Mouse (Mus musculus) intestine, embryonic 14.5 days (tissue): ENCODE measurements around the gene Churc1. TPM values are rescaled to one million over a fixed set of nuclear protein-coding genes. Genes with fewer than 3 reads are reported as not detected.

Experiments
- ATAC-seq: fragments of 200-750 bp; cut with Nextera tagmentation; replicated peaks from 2 replicates; pipeline ENCODE4 v1.8.0; 2017; ENCODE audit warnings: low read depth, moderate number of reproducible peaks, moderate TSS enrichment, moderate library complexity; ENCODE audit not compliant: low FRiP score, low TSS enrichment
- DNase-seq: peaks from one replicate; pipeline ENCODE4 v3.0.0-alpha.2; 2018; ENCODE audit warnings: low spot score
- H3K27ac ChIP-seq: fragments of 300-500 bp; sonication (generic); 2 replicates; pipeline ENCODE4 v1.5.1; 2014; ENCODE audit warnings: low read depth, mild to moderate bottlenecking, control low read depth
- H3K27me3 ChIP-seq: fragments of 300-500 bp; sonication (generic); replicated peaks from 2 replicates; pipeline ENCODE4 v1.6.1; 2014; ENCODE audit warnings: low read length, control low read depth; ENCODE audit not compliant: control insufficient read depth, insufficient read depth
- H3K36me3 ChIP-seq: fragments of 300-500 bp; sonication (generic); 2 replicates; pipeline ENCODE4 v1.6.1; 2014; ENCODE audit warnings: low read length, control low read depth; ENCODE audit not compliant: control insufficient read depth, insufficient read depth
- H3K4me1 ChIP-seq: fragments of 300-500 bp; sonication (generic); replicated peaks from 2 replicates; pipeline ENCODE4 v1.6.1; 2014; ENCODE audit warnings: low read length, control low read depth, mixed read lengths; ENCODE audit not compliant: control insufficient read depth, insufficient read depth
- H3K4me2 ChIP-seq: fragments of 300-500 bp; sonication (generic); 2 replicates; pipeline ENCODE4 v1.6.1; 2014; ENCODE audit warnings: low read length
- H3K4me3 ChIP-seq: fragments of 300-500 bp; sonication (generic); 2 replicates; pipeline ENCODE4 v1.5.1; 2014; ENCODE audit warnings: low read depth, low read length, control low read depth, mixed read lengths
- H3K9ac ChIP-seq: fragments of 300-500 bp; sonication (generic); 2 replicates; pipeline ENCODE4 v1.6.1; 2014; ENCODE audit warnings: mild to moderate bottlenecking, low read length
- H3K9me3 ChIP-seq: fragments of 300-500 bp; sonication (generic); 2 replicates; pipeline ENCODE4 v1.6.1; 2016; ENCODE audit warnings: low read length, control low read depth; ENCODE audit not compliant: control insufficient read depth
- WGBS: fragments of 180-500 bp; shearing (Covaris S2); extraction: QIAGEN DNeasy Blood & Tissue Kit; methylation state at CpG from one replicate; pipeline ENCODE4 v1.1.7; 2014; 5-methylcytosine and 5-hydroxymethylcytosine counted together
- polyA plus RNA-seq: library from polyadenylated mRNA; unstranded; fragments of >200 nt; fragmentation: Nextera tagmentation; extraction: Ambion mirVana; gene quantifications from 2 replicates; pipeline ENCODE4 v1.2.1, GENCODE M21; 2014

Gene Churc1
- polyA plus RNA-seq, 1 experiment from 2014 or later, result 146 TPM

- Histone ChIP-seq H3K27ac (peak overlapping the region; percentile 70), H3K9ac (no peak overlapping the region), H3K9me3 (no peaks in the 10 kb centered on the region), H3K4me1 (peaks cover 31% of the 10 kb centered on the region), H3K4me3 (no peak overlapping the region), H3K4me2 (no peak overlapping the region; the same call in 1 of the 2 replicates), H3K27me3 (no peaks in the 10 kb centered on the region; the same call in 1 of the 2 replicates), H3K36me3 (no peaks in the 10 kb centered on the region)
- peak; percentile 53 for ATAC-seq
- WGBS, result 58% methylated on average over 4 of the region's 4 CpGs
- DNase-seq, result peak; percentile 65
These were observed 52.8 kb downstream of the Churc1 start for GRCm38 (mm10) chr12:76818120-76818519.

- ATAC-seq, result no peak
- Histone ChIP-seq H3K27me3 (no peaks in the 10 kb centered on the region; the same call in 1 of the 2 replicates), H3K9me3 (no peaks in the 10 kb centered on the region), H3K36me3 (no peaks in the 10 kb centered on the region), H3K4me3 (no peak overlapping the region), H3K27ac (no peak overlapping the region), H3K9ac (no peak overlapping the region), H3K4me2 (no peak overlapping the region), H3K4me1 (peaks cover 31% of the 10 kb centered on the region)
- DNase-seq, result no peak
- 80% methylated on average over 9 of the region's 9 CpGs for WGBS
These were observed 53.6 kb downstream of the Churc1 start for GRCm38 (mm10) chr12:76818908-76819307.

GRCm38 (mm10) chr12:76819816-76820215 is 54.5 kb downstream of the Churc1 start:
- H3K4me2 ChIP-seq, result no peak overlapping the region
- ATAC-seq (no peak), DNase-seq (no peak)
- 61% methylated on average over 6 of the region's 6 CpGs for WGBS
- H3K4me3 ChIP-seq, result no peak overlapping the region
- H3K9ac ChIP-seq, result no peak overlapping the region
- no peak overlapping the region for H3K27ac ChIP-seq
- peaks cover 31% of the 10 kb centered on the region for H3K4me1 ChIP-seq
- no peaks in the 10 kb centered on the region for H3K9me3 ChIP-seq
- H3K36me3 ChIP-seq, result no peaks in the 10 kb centered on the region
- peaks cover 2% of the 10 kb centered on the region; the same call in 1 of the 2 replicates for H3K27me3 ChIP-seq

GRCm38 (mm10) chr12:76820615-76821014 is 55.3 kb downstream of the Churc1 start:
- no peak overlapping the region for H3K4me3 ChIP-seq

GRCm38 (mm10) chr12:76822002-76822650 is 56.8 kb downstream of the Churc1 start:
- Histone ChIP-seq H3K27me3 (peaks cover 4% of the 10 kb centered on the region; the same call in 1 of the 2 replicates), H3K4me3 (peak overlapping the region; percentile 67), H3K9me3 (no peaks in the 10 kb centered on the region), H3K27ac (no peak overlapping the region), H3K9ac (peak overlapping the region; percentile 69), H3K36me3 (no peaks in the 10 kb centered on the region), H3K4me2 (peak overlapping the region; percentile 77), H3K4me1 (peaks cover 31% of the 10 kb centered on the region)
- whole genome bisulfite sequencing, result under 1% methylated on average over 54 of the region's 66 CpGs
- DNase-seq (peak; percentile 79), ATAC-seq (peak; percentile 53)

More at GRCm38 (mm10) chr12:76820615-76821014, 55.3 kb downstream of the Churc1 start:
- no peaks in the 10 kb centered on the region for H3K36me3 ChIP-seq
- H3K9ac ChIP-seq, result no peak overlapping the region
- H3K9me3 ChIP-seq, result no peaks in the 10 kb centered on the region
- H3K27ac ChIP-seq, result 0 out of 2 replicates have a peak overlapping the region, but pooled peaks have one; percentile 11
- 43% methylated on average over 4 of the region's 4 CpGs for WGBS
- peaks cover 31% of the 10 kb centered on the region for H3K4me1 ChIP-seq
- ATAC-seq (peak; percentile 21; the same call in 1 of the 2 replicates), DNase-seq (no peak)
- peaks cover 4% of the 10 kb centered on the region; the same call in 1 of the 2 replicates for H3K27me3 ChIP-seq
- H3K4me2 ChIP-seq, result peak overlapping the region; percentile 77

GRCm38 (mm10) chr12:76822651-76823041 is 57.3 kb downstream of the Churc1 start, which contains the start of gene Rab15:
Gene Rab15 (minus strand): TSS chr12:76822908.
- Histone ChIP-seq H3K9ac (peak within 1 kb of the TSS; percentile 69), H3K9me3 (no peaks in the 10 kb centered on the region), H3K27ac (no peak within 1 kb of the TSS), H3K4me1 (peaks cover 31% of the 10 kb centered on the region), H3K4me2 (peak within 1 kb of the TSS; percentile 77), H3K27me3 (peaks cover 4% of the 10 kb centered on the region; the same call in 1 of the 2 replicates), H3K4me3 (peak within 1 kb of the TSS; percentile 67), H3K36me3 (no peaks in the 10 kb centered on the region)
- WGBS, result 2% methylated on average over 17 of the region's 17 CpGs
- peak; percentile 6; the same call in 1 of the 2 replicates for ATAC-seq
- peak; percentile 72 for DNase-seq

- Histone ChIP-seq H3K36me3 (no peaks in the 10 kb centered on the region), H3K4me2 (no peak overlapping the region), H3K27ac (no peak overlapping the region), H3K9me3 (no peaks in the 10 kb centered on the region), H3K4me1 (peaks cover 17% of the 10 kb centered on the region), H3K27me3 (peaks cover 4% of the 10 kb centered on the region; the same call in 1 of the 2 replicates), H3K9ac (no peak overlapping the region), H3K4me3 (no peak overlapping the region)
- ATAC-seq (no peak), DNase-seq (no peak)
- WGBS, result 80% methylated on average over 4 of the region's 4 CpGs
These were observed 59.9 kb downstream of the Churc1 start for GRCm38 (mm10) chr12:76825283-76825682.

- Histone ChIP-seq H3K27ac (no peak overlapping the region), H3K27me3 (no peaks in the 10 kb centered on the region), H3K4me3 (no peak overlapping the region), H3K36me3 (no peaks in the 10 kb centered on the region), H3K4me2 (no peak overlapping the region), H3K4me1 (no peaks in the 10 kb centered on the region), H3K9ac (no peak overlapping the region), H3K9me3 (no peaks in the 10 kb centered on the region)
- no peak for ATAC-seq
- 6% methylated on average over 3 of the region's 3 CpGs for WGBS
- no peak for DNase-seq
These were observed 67.4 kb downstream of the Churc1 start for GRCm38 (mm10) chr12:76832704-76833103.
